Mouse (Mus musculus): Measurements from ENCODE around the gene Mknk2. TPM values are rescaled to one million over a fixed set of nuclear protein-coding genes. Genes with fewer than 3 reads are reported as not detected.
A peak's percentile ranks its signal among the peaks of the same experiment; 100 is the strongest.

Gene Mknk2
- total RNA-seq, 4 experiments from 2014 or later = 226 to 292 (median 253) TPM

GRCm38 (mm10) chr10:80692249-80693165 lies 14.6 kb upstream of the Mknk2 start:
- no peak for DNase-seq (ENCODE audit: low spot score in 2 of 2)

- DNase-seq (ENCODE audit: low spot score in 2 of 2) = peak; percentile 72 to 73
These were observed 9.9 kb upstream of the Mknk2 start for GRCm38 (mm10) chr10:80687850-80688249.

GRCm38 (mm10) chr10:80686617-80687016 lies 8.7 kb upstream of the Mknk2 start:
- no peak for DNase-seq (ENCODE audit: low spot score in 2 of 2)

- no peak for DNase-seq (ENCODE audit: low spot score in 2 of 2)
These were observed 7.1 kb upstream of the Mknk2 start for GRCm38 (mm10) chr10:80684984-80685383.

GRCm38 (mm10) chr10:80684214-80684613 lies 6.3 kb upstream of the Mknk2 start:
- DNase-seq (ENCODE audit: low spot score in 2 of 2) = peak; percentile 35 to 47

- DNase-seq (ENCODE audit: low spot score in 2 of 2) = no peak
These were observed 5.7 kb upstream of the Mknk2 start for GRCm38 (mm10) chr10:80683647-80684046.

GRCm38 (mm10) chr10:80682003-80682402 lies 4.1 kb upstream of the Mknk2 start:
- DNase-seq (ENCODE audit: low spot score in 2 of 2) = no peak

GRCm38 (mm10) chr10:80680260-80680696 lies 2.4 kb upstream of the Mknk2 start:
- no peak for DNase-seq (ENCODE audit: low spot score in 2 of 2)

GRCm38 (mm10) chr10:80679556-80680259 lies 1.8 kb upstream of the Mknk2 start:
- peak in 1 of 2 experiments; percentile 44 for DNase-seq (ENCODE audit: low spot score in 2 of 2)

- no peak for DNase-seq (ENCODE audit: low spot score in 2 of 2)
These were observed 877 bp upstream of the Mknk2 start for GRCm38 (mm10) chr10:80678601-80679377.

GRCm38 (mm10) chr10:80677128-80677875 lies 610 bp downstream of the Mknk2 start:
- DNase-seq (ENCODE audit: low spot score in 2 of 2) = no peak

GRCm38 (mm10) chr10:80676198-80676928 lies 1.5 kb downstream of the Mknk2 start:
- DNase-seq (ENCODE audit: low spot score in 2 of 2) = peak; percentile 98 to 99

GRCm38 (mm10) chr10:80675405-80676197 lies 2.3 kb downstream of the Mknk2 start:
- DNase-seq (ENCODE audit: low spot score in 2 of 2) = no peak

GRCm38 (mm10) chr10:80674851-80675404 lies 3.0 kb downstream of the Mknk2 start:
- no peak for DNase-seq (ENCODE audit: low spot score in 2 of 2)

GRCm38 (mm10) chr10:80674161-80674711 lies 3.7 kb downstream of the Mknk2 start:
- DNase-seq (ENCODE audit: low spot score in 2 of 2) = peak in 1 of 2 experiments; percentile 57

GRCm38 (mm10) chr10:80673690-80674089 lies 4.2 kb downstream of the Mknk2 start:
- DNase-seq (ENCODE audit: low spot score in 2 of 2) = no peak

- no peak for DNase-seq (ENCODE audit: low spot score in 2 of 2)
These were observed 5.8 kb downstream of the Mknk2 start for GRCm38 (mm10) chr10:80671936-80672690.

- DNase-seq (ENCODE audit: low spot score in 2 of 2) = peak in 1 of 2 experiments; percentile 71
These were observed 6.7 kb downstream of the Mknk2 start for GRCm38 (mm10) chr10:80671251-80671650.

Data from gastrocnemius, adult 8-10 months (tissue).